Mouse (Mus musculus) thymus, postnatal 0 days (tissue): ENCODE measurements around the gene Akap13. TPM values are rescaled to one million over a fixed set of nuclear protein-coding genes. Genes with fewer than 3 reads are reported as not detected.
A peak's percentile ranks its signal among the peaks of the same experiment; 100 is the strongest.

ENCODE experiments used
- DNase-seq: peaks from one replicate; pipeline ENCODE4 v3.0.0-alpha.2; 2015; ENCODE audit warnings: low spot score
- polyA plus RNA-seq: library from polyadenylated mRNA; unstranded; fragments of >200 nt; fragmentation: Nextera tagmentation; extraction: Ambion mirVana; gene quantifications from 2 replicates; pipeline ENCODE4 v1.2.1, GENCODE M21; 2015

Akap13 gene
- polyA plus RNA-seq, 1 experiment from 2014 or later, result 72.9 TPM

DNA sequence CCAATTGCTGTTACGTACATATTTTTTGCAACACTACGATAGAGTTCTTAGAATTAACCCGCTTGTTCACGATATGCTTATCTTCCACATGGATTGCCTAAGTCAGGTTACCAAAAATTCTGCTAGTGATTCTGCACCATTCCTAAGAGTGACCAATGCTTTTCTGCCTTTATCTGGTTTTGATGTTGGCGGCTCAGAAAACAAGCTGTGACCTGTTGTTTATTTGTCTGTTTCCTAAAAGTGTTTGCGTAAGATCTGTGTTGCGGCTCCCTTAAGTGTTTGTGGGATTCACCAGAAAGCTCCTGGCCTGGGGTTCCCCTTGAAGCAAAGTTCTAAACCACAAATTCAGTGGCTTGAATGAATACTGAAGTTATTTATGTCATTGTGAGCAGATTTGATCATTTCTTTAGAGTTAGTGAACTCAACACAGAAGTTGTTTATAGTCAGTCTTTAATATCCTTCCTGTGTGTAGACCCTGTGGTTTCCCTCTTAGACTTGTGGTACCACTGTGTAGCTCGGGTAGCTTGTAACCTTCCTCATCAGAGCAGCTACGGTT, 201.0 kb downstream of the Akap13 start:
- DNase-seq, result peak; percentile 46

DNA sequence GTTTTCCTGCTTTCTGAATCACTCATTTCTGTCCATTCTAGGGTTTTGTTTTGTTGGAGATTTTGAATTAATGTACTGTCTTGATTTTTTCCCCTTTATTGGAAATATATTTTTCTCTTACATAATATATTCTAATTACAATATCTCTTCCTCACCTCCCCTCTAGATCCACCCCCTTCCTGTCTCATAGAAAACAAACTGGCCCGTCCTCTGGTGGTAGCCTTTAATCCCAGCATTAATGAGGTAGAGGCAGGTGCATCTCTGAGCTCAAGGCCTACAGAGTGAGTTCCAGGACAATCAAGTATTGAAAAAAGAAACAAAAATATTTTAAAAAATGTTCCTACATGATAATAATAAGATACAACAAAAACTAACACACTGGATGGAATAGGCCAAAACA, 201.6 kb downstream of the Akap13 start:
- DNase-seq, result no peak

DNA sequence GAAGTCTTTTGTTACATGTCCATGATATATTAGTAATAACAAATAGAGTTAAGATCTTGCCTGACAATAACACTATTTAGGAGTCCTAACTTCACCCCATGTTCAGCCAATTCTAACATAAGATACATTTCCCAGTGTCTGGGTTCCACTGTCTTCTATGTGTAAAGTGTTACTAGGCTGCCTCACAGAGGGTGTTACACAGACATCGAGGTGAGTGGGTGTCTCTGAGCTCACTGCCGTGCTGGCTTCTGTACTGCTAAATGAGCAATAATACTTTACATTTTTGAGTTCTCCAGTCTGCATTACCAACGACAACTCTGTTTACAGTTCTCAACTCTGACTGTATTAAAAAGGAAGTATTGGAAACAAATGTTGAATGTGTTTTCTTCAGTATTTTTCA, 209.1 kb downstream of the Akap13 start:
- DNase-seq, result no peak

DNA sequence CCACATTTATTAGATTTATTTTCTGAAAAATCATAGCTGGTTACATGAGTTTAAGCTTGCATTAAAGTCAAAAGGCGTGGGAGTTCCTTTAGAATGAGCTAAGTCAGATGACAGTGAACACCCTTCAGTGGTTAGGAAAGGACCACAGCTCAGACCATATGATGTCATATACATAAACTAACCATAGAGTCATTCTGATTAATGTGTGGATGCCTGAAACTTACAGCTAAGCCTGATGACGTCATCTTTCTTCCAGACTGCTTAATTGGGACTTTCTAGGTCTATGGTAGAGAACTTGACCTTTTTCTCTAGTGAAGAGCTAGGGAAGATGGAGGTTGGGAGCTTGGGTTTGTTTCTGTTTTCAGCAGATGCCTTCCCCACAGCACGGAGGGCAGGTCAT, 211.6 kb downstream of the Akap13 start:
- DNase-seq, result no peak

DNA sequence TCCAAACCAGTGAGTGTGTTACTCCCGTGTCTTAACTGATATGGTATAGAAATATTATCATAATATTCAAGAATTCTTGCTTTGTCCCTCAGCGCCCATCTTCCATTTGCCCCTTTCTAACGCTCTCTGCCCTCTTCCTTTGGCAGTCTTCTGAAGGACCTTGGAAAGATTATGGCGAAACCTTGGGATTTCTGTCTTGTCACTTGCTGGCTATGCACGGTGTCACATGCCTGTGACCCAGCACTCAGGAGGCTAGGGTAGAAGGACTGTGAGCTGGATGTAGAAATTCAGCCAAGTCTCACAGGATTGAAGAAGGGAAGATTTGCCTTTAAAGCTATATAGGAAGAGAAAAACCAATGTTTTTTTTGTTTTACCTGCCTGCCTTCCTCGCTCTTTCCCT, 212.2 kb downstream of the Akap13 start:
- no peak for DNase-seq

DNA sequence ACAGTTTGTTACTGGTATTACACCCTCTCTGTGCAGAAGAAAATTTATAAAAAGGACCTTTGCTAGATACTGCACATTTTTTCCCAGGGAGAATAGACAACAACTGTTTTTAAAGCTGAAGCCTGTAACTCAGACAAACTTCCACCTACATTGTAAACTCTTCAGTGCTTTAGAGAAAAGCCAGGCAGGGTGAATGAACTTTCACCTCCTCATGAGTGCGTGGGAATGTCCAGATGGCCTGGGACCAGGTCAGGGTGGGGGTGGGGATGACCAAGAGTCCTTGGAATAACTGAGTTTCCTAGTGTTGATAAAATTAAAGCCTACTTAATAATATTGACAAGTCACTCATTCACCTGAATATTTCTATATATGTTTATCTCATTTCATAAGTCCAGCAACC, 213.1 kb downstream of the Akap13 start:
- DNase-seq, result no peak

DNA sequence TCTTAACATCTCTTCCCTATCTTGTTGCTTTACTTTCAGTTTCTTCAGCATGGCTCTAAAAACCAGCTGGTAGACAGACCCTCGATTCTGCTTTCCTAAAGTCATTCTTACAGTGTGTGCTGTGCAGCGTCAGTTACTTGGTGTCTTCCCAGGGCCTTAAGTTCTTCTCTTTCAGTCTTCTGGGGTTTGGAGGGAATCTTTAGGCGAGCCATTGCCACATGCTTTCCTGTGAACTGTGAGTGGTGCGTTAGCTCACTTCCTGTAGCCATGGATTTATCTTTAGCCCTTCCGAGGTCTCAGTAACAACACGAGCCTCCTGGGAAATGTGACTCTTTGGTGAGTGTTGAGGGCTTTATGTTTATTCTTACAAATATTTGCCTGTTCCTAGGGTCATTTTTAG, 214.1 kb downstream of the Akap13 start:
- peak; percentile 4 for DNase-seq

DNA sequence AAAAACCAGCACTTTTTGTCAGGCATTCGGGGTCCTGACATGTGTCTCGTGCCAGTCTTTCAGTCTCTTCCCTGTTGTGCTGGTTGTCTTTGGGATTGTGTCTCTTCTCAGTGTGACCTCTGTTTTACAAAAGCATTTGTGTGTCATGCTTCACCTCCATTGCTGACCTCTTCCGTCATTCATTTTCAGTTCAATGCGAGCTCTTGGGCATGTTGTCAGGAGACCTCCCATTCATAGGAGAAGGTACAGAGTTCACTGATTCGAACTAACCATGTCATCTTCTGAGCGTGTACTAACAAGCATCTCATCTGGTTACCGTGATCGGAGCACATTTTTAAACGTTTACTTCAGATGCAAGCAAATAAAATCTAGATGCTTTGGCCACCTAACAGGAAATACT, 224.3 kb downstream of the Akap13 start:
- no peak for DNase-seq

DNA sequence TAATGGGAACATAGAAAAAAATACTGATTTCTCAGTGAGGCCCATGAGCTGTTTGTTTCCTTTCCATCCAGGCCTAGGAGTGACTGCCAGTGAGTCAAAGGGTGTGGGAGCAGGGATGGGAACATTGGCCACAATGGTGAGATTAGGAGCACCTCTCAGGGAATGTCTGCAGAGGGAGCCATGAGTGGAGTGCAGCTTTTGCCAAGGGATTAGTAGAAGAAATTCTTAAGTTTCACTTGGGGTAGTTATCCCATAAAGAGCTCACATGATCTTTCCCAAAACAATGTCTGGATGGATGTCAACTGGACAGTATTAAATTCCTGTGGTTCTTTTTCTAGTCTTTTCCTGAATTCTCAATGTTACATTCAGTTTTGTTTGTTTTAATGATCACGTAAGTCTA, 227.6 kb downstream of the Akap13 start:
- no peak for DNase-seq

DNA sequence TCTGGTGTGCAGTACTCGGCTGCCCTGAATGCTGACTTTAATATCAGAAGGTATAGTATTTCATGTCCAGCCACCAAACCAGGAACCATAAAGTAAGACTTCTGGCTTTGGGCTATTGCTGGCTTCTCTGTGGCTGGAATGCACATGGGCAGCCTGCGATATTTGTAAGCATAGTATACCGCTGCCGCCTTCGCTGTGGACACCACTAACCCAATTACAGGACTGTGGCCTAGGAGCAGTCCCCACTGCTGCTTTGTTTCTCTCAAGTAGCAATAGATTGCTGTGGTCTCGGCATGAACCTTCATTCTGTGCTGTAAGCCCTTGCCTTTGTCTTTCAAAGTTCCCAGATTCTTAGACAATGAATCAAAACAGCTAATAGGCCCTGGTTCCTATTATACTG, 228.1 kb downstream of the Akap13 start:
- no peak for DNase-seq

DNA sequence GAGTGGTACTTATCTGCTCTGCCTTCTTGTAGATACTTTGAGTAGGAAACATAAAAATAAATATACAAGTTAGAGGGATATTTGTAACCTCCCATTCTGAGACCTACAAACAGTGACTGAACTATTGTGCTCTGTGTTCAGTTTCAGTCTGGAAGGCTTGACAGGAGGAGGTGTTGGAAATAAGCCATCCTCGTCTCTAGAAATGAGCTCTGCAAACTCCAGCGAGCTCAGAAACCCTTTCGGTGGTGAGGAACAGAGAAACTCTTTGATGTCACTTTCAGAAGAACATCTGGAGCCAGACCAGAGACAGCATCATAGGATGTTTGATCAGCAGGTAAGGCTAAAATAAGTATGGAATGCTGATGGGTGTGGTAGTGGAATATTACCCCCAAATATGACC, 229.6 kb downstream of the Akap13 start:
- DNase-seq, result peak; percentile 31

DNA sequence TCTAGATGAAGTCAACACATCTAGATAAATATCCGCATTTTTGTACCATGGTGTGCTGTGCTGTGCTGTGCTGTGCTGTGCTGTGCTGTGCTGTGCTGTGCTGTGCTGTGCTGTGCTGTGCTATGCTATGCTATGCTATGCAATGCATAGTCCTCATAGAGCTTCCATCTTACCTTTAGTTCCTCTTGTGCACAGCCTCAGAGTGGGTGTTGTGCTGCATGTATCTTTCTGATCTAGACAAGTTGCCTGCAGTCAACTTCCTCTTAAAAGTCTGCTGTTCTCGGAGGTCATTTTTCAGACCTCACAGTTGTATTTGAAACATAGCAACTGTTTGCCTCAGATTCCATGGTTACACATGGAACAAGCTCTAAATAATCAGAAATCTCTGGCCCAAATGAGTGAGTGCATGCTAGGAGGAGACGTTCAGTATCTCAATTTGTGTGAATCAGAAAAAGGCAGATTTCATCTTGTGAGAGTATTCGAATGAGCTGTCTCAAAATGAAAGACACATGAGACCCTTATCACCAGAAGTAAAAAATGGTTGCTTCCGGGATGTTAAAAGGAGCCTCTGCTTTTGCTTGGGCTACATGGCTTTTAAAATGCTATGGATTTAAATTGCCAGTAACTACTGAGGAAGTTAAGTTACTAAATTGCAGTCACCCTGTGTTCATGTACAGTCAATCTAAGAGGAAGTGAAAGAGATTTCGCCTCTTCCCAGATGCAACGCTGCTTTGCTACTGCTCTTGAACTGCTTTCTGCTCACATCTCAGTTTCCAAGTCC, 230.9 kb downstream of the Akap13 start:
- DNase-seq, result peak; percentile 29

DNA sequence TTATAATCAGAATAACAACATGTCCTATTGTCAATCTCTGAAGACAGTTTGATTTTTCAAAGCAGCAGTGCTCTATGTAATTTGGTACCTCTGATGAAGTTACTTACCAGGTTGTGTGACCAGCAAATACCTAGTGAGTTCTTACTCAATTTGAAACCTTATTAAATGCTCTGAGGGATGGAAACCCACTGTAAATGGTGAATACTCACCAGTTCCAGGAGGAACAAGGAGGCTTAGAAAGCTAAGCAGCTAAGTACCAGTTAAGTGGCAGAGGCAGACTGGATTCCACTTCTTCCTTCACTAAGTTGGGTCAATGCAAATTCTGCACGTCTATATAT, 231.5 kb downstream of the Akap13 start:
- DNase-seq, result no peak

DNA sequence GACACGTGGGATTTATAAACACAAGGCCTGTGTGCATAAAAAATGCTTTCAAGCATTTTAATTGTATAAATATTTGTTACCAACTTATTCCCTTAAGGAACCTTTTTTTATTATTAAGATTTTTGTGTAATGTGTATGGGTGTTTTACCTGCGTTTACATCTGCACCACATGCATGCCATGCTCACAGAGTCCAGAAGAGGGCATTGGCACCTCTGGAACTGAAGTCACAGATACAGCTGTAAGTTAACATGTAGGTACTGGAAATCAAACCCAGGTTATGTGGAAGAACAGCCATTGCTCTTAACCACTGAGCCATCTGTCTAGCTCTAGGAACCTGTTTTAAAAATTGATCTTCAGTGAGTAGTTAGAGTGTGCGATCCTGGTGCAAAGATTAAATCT, 232.8 kb downstream of the Akap13 start:
- peak; percentile 30 for DNase-seq

DNA sequence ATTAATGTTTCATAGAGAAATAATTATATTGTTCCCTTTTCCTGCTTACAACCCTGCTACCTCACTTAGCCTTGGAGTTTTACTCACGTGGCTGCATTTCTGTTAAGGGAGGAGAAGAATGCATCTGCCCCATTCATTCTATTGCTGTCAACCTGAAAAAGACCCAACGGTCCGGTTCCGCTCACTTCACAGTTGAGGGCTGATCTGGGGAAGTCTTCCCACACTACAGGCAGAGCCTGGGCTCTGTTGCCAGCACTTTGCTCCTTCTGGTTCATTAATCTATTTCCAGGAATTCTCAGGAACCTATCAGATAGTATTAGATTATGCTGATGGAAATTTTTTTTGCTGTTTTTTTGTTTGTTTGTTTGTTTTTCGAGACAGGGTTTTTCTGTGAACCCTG, 239.4 kb downstream of the Akap13 start:
- DNase-seq, result no peak

DNA sequence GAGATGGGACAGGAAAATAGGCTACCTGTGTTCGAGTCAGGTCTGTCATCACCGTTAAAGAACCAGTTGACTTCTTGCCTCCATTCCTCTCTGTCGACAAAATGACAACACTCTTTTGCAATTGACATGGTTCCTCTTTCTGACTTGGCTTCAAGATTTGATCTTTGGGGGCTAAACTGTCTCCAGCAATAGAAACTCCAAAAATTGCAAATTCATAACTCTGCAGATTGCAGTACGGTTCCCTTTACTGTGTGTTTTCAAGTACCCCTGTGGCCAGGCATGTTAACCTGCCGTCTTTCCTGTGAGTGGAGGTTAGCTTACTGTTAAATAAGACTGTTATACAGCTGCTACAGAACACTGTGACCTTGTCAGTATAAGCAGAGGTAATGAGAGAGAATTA, 244.5 kb downstream of the Akap13 start:
- peak; percentile 8 for DNase-seq

DNA sequence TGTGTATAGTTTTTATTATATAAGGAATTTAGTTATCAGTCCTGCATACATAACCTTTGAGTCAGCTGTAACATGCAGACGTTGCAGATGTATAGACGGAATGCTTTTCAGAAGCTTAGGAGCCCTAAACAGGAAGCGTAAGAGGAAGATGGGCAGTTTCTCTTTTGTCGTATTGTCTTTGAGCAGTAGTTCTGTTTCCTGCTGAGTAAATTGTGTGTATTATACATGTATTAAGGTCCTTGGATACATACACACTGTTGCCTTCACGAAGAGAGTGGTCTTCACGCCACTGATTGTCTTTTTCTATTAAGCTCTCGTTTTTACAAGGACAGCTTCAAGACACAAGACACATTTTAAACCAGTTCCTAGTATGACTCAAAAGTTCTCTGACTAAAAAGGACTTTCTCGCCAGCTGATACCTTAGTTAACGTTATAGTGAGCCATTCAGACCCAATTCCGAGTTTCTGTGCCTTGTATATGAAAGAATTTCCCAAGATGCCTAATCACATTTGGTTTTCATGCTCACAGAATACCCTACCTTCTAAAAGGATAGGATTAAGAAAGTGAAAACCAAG, 245.5 kb downstream of the Akap13 start:
- peak; percentile 42 for DNase-seq

DNA sequence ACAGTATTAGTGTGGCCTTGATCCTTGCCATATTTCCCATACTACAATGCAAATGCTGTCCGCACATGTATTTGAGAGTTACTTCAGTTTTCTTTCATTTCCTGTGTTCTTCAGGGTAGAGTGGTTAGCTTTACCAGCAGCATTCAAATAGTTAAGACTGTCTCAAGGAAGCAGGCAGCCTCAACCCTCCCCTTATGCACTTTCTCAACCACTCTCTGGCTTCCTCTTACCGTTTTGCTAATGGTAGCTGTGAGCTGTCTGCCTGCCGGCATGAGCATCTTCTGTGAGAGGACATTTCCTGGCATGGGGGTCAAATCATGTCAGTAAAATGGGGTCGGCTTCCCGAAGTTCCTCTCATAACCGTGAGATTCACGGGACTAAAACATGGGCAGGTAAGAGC, 246.4 kb downstream of the Akap13 start:
- peak; percentile 73 for DNase-seq

DNA sequence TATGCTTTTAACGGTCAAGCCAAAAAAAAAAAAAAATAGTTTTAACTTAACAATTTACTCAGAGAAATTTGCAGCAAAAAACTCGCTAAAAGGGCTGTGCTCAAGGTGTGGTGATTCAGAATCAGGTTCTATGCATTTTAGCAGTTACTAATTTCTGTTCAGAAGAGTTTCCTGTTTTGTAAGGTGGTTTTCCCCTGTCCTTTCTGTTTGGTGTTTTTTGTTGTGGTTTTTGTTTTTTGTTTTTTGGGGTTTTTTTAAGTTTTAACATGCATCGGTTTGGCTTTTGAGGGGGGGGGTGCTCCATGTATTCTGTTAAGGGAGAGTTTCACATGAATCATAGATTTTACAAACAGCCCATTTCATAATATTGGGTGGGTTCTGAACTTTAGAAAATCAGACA, 247.0 kb downstream of the Akap13 start:
- DNase-seq, result peak; percentile 52

DNA sequence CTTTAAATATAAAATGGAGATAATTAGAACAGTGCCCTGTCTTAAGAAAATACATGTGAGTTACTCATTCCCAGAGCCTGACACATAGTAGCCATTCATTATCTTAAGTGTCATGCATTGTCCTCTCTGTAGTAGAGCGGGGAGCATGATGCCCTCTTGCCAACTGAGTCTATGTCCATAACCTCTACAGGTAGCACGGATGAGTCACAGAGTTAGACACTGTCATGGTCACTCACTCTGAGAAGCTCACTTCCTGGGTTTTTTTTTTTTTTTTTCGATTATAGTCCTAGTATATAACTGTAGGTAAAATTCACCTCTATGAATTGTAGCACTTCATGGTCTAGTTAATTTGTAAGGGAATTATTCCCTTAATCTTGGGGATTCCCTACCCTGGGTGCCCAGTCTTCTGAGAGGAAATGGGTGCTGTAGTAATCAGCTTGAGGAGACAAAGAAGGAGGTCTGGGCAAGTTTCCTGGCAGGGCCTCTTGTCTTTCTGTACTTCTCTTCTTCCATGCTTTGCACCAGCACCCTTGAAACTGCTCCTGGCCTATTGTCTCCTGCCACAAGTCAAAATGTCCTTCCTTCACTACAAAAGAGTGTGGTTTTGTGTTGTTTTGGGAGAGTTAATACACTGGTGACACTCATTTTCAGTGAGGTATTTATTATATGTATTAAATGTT, 247.8 kb downstream of the Akap13 start:
- DNase-seq, result no peak

DNA sequence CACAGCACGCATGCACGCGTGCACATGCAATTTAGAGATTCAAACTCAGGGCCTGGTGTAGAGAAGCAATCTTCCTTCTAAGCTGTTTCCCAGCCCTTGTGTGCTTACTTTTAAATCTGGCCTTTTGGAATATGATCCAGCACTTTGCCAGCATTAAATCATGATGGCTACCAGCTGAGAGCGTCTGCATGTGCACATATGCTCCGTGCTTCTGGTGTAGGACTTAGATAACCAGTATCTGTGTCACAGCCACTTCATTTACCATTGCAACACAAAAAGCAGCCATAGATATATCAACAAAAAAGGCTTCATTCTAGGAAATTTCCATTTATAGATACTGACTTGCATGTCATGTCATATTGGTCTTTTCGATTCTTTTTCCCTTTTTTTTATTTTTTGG, 249.5 kb downstream of the Akap13 start:
- DNase-seq, result no peak

DNA sequence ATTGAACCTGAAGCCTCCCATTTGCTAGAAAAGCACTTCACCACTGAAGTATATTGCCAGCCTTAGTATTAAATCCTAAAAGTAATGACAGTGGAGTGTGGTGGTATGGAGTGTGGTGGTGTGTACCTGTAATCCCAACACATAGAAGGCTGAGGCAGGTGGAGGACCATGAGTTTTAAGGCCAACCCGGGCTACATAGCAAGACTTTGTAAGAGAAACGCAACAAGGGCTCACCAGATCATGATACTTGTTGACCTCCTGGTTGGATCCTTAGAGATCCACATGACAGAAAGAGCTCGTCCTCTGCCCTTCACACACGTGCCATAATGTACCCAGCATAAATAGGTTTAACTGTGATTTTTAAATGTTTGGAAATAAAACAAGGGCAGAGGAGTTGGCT, 254.6 kb downstream of the Akap13 start:
- DNase-seq, result no peak

DNA sequence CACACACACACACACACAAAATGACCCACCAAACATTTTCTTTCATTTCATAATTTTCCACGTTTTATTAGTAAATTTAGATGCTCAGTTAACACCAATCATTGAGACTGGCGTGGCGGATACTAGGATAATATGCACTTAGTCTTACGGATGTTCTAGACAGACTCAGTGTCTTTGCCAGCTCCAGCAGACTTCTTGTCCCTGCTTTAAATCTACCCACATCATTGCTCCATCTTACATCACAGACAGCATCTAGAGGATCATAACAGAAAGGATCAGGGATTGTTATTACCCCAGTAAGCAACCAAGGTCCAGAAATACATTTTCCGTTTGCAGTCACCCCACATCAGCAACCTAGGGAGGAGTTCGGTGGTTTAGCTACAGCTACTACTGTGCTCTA, 255.6 kb downstream of the Akap13 start:
- no peak for DNase-seq
